Mouse (Mus musculus): ENCODE data around the gene Plscr4.

GRCm38 (mm10) chr9:92489857-92490256 is 32.7 kb downstream of the Plscr4 start:
- TF ChIP-seq CTCF (IDR thresholded peaks at IDR 0.05; ENCODE audit: borderline replicate concordance, extremely low read depth, insufficient read depth, insufficient read length) (no peak), POLR2A (IDR thresholded peaks at IDR 0.05; ENCODE audit: borderline replicate concordance, extremely low read depth, insufficient read depth, insufficient read length, poor library complexity, severe bottlenecking) (no peak)
